Mouse (Mus musculus) limb, embryonic 11.5 days (tissue): ENCODE results near the gene Acot13. TPM values are rescaled to one million over a fixed set of nuclear protein-coding genes. Genes with fewer than 3 reads are reported as not detected.
A peak's percentile ranks its signal among the peaks of the same experiment; 100 is the strongest.
"Not testable (repeated sequence)": the region's sequence is repeated elsewhere in the genome, so short reads cannot be mapped to it uniquely, and the experiment has no call there.

Source experiments
- ATAC-seq: fragments of 200-750 bp; cut with Nextera tagmentation; 2 replicates; pipeline ENCODE4 v1.8.0; 2017; ENCODE audit warnings: low read depth; ENCODE audit not compliant: insufficient number of reproducible peaks, low FRiP score, low TSS enrichment
- DNase-seq: peaks from one replicate; pipeline ENCODE4 v3.0.0-alpha.2; 2015; ENCODE audit warnings: low spot score
- H3K27ac ChIP-seq: fragments of 300-500 bp; sonication (generic); replicated peaks from 2 replicates; pipeline ENCODE4 v1.5.1; 2014; ENCODE audit warnings: low read depth, mild to moderate bottlenecking, low read length
- H3K27me3 ChIP-seq: fragments of 300-500 bp; sonication (generic); 2 replicates; pipeline ENCODE4 v1.6.1; 2014; ENCODE audit warnings: mild to moderate bottlenecking, low read length, mixed read lengths; ENCODE audit not compliant: control insufficient read depth, insufficient read depth
- H3K36me3 ChIP-seq: fragments of 300-500 bp; sonication (generic); 2 replicates; pipeline ENCODE4 v1.6.1; 2014; ENCODE audit warnings: mild to moderate bottlenecking, low read length, moderate library complexity, mixed read lengths; ENCODE audit not compliant: control insufficient read depth, insufficient read depth
- H3K4me1 ChIP-seq: fragments of 300-500 bp; sonication (generic); 2 replicates; pipeline ENCODE4 v1.6.1; 2014; ENCODE audit warnings: low read length, mixed read lengths; ENCODE audit not compliant: control insufficient read depth, insufficient read depth
- H3K4me2 ChIP-seq: fragments of 300-500 bp; sonication (generic); 2 replicates; pipeline ENCODE4 v1.6.1; 2014; ENCODE audit warnings: low read depth, mild to moderate bottlenecking, moderate library complexity; ENCODE audit not compliant: severe bottlenecking
- H3K4me3 ChIP-seq: fragments of 300-500 bp; sonication (generic); 2 replicates; pipeline ENCODE4 v1.5.1; 2014; ENCODE audit warnings: low read depth, low read length
- H3K9ac ChIP-seq: fragments of 300-500 bp; sonication (generic); 2 replicates; pipeline ENCODE4 v1.6.1; 2014; ENCODE audit warnings: mild to moderate bottlenecking, low read length
- H3K9me3 ChIP-seq: fragments of 300-500 bp; sonication (generic); 2 replicates; pipeline ENCODE4 v1.6.1; 2016; ENCODE audit warnings: low read length; ENCODE audit not compliant: control insufficient read depth
- WGBS: fragments of 180-500 bp; shearing (Covaris S2); extraction: QIAGEN DNeasy Blood & Tissue Kit; methylation state at CpG from one replicate; pipeline ENCODE4 v1.1.7; 2014; 5-methylcytosine and 5-hydroxymethylcytosine counted together
- polyA plus RNA-seq: library from polyadenylated mRNA; unstranded; fragments of >200 nt; fragmentation: Nextera tagmentation; extraction: Ambion mirVana; gene quantifications from 2 replicates; pipeline ENCODE4 v1.2.1, GENCODE M21; 2014

The Acot13 gene
- polyA plus RNA-seq, 1 experiment from 2014 or later: 71.1 TPM

- no peak overlapping the region for H3K27ac ChIP-seq
- H3K4me1 ChIP-seq: no peaks in the 10 kb centered on the region
- no peak overlapping the region for H3K4me3 ChIP-seq
- no peaks in the 10 kb centered on the region for H3K9me3 ChIP-seq
- H3K4me2 ChIP-seq: no peak overlapping the region
- ATAC-seq (no peak), DNase-seq (no peak)
- no peak overlapping the region for H3K9ac ChIP-seq
- no peaks in the 10 kb centered on the region for H3K36me3 ChIP-seq
- 66% methylated on average over 11 of the region's 11 CpGs for WGBS
- no peaks in the 10 kb centered on the region for H3K27me3 ChIP-seq
These were observed 45.3 kb downstream of the Acot13 start for GRCm38 (mm10) chr13:24786014-24786490.

GRCm38 (mm10) chr13:24781916-24782315 is 49.4 kb downstream of the Acot13 start:
- 73% methylated on average over 5 of the region's 5 CpGs for WGBS
- H3K36me3 ChIP-seq: no peaks in the 10 kb centered on the region
- DNase-seq (no peak), ATAC-seq (no peak)
- no peak overlapping the region for H3K4me2 ChIP-seq
- H3K4me1 ChIP-seq: no peaks in the 10 kb centered on the region
- no peak overlapping the region for H3K4me3 ChIP-seq
- no peaks in the 10 kb centered on the region for H3K27me3 ChIP-seq
- no peak overlapping the region for H3K9ac ChIP-seq
- no peaks in the 10 kb centered on the region for H3K9me3 ChIP-seq
- H3K27ac ChIP-seq: no peak overlapping the region

GRCm38 (mm10) chr13:24778706-24779380 is 52.5 kb downstream of the Acot13 start:
- 88% methylated on average over 8 of the region's 8 CpGs for WGBS

GRCm38 (mm10) chr13:24778026-24778425 is 53.3 kb downstream of the Acot13 start:
- no peak overlapping the region for H3K4me2 ChIP-seq
- no peak overlapping the region for H3K4me3 ChIP-seq
- H3K27me3 ChIP-seq: no peaks in the 10 kb centered on the region
- no peak overlapping the region for H3K9ac ChIP-seq
- H3K9me3 ChIP-seq: no peaks in the 10 kb centered on the region
- H3K4me1 ChIP-seq: no peaks in the 10 kb centered on the region
- no peak overlapping the region for H3K27ac ChIP-seq
- no peaks in the 10 kb centered on the region for H3K36me3 ChIP-seq
- no peak for ATAC-seq
- no peak for DNase-seq
- 81% methylated on average over 2 of the region's 2 CpGs for WGBS

More at GRCm38 (mm10) chr13:24778706-24779380, 52.5 kb downstream of the Acot13 start:
- no peak overlapping the region for H3K27ac ChIP-seq
- no peaks in the 10 kb centered on the region for H3K9me3 ChIP-seq
- no peak overlapping the region for H3K4me3 ChIP-seq
- ATAC-seq (no peak), DNase-seq (no peak)
- no peak overlapping the region for H3K9ac ChIP-seq
- no peaks in the 10 kb centered on the region for H3K27me3 ChIP-seq
- H3K4me2 ChIP-seq: no peak overlapping the region
- no peaks in the 10 kb centered on the region for H3K4me1 ChIP-seq
- no peaks in the 10 kb centered on the region for H3K36me3 ChIP-seq

- Histone ChIP-seq H3K4me3 (no peak overlapping the region), H3K27me3 (no peaks in the 10 kb centered on the region), H3K9me3 (no peaks in the 10 kb centered on the region), H3K4me1 (no peaks in the 10 kb centered on the region), H3K4me2 (no peak overlapping the region), H3K9ac (no peak overlapping the region), H3K27ac (no peak overlapping the region), H3K36me3 (no peaks in the 10 kb centered on the region)
- 61% methylated on average over 6 of the region's 7 CpGs for WGBS
- ATAC-seq: no peak
- peak; percentile 58 for DNase-seq
These were observed 55.0 kb downstream of the Acot13 start for GRCm38 (mm10) chr13:24776146-24776844.

GRCm38 (mm10) chr13:24771482-24771881 is 59.9 kb downstream of the Acot13 start:
- not testable (repeated sequence) for H3K27ac ChIP-seq, H3K9me3 ChIP-seq, H3K4me2 ChIP-seq, H3K36me3 ChIP-seq, H3K27me3 ChIP-seq, DNase-seq, ATAC-seq, H3K4me1 ChIP-seq, H3K9ac ChIP-seq, H3K4me3 ChIP-seq
- WGBS: 91% methylated on average over 10 of the region's 10 CpGs

Other genes with a start within 250 kb of the Acot13 start
- 0.72 and 0.98 TPM in 2 replicates for gene Ripor2, start 249.4 kb downstream of the Acot13 start, polyA plus RNA-seq
- not detected in 2 replicates for gene Armh2, start 90.3 kb downstream of the Acot13 start, polyA plus RNA-seq
- 151 and 169 TPM in 2 replicates for gene Gmnn, start 69.6 kb downstream of the Acot13 start, polyA plus RNA-seq
- 18.4 and 20.4 TPM in 2 replicates for gene BC005537, start 29.9 kb downstream of the Acot13 start, polyA plus RNA-seq
- 73.7 and 79.4 TPM in 2 replicates for gene Tdp2, start 139 bp upstream of the Acot13 start, polyA plus RNA-seq
- 0.09 and 0.11 TPM in 2 replicates for gene D130043K22Rik, start 13.6 kb upstream of the Acot13 start, polyA plus RNA-seq
- 5.3 TPM in 2 replicates for gene Aldh5a1, start 106.1 kb upstream of the Acot13 start, polyA plus RNA-seq
- 0.25 and 0.34 TPM in 2 replicates for gene Gpld1, start 111.6 kb upstream of the Acot13 start, polyA plus RNA-seq
- gene Mrs2, start 188.8 kb upstream of the Acot13 start, polyA plus RNA-seq: 23.4 and 27.7 TPM in 2 replicates
- gene Dcdc2a, start 224.5 kb upstream of the Acot13 start, polyA plus RNA-seq: 2.2 and 2.6 TPM in 2 replicates